Comparison of ENCODE assay signal across 14 mouse cellular contexts in the genomic region with DNA sequence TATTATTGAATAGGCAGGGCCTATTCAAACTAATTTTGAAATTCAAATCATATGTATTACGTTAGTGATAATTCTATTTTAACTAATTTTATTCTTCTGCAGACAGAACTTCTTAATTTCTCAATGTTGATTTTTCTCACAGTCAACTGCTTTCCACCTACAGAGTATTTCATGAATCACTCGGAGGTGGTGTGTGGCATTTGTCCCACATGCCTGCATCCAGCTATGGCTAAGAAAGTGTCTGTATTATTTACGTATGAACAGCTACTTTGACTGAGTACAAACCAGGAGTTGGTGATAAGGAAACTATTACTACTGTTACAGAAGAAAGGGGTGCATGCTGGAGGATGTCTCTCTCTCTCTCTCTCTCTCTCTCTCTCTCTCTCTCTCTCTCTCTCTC.
DNase-seq lines count a peak whose midpoint lies in the region.
"Had no signal": no experiment of that assay in that cellular context is flagged by ENCODE, and none has a peak within 500 bp of the region (broad histone marks: within the 10 kb centered on the region; RNA-seq: fewer than 3 reads in every experiment).

No protein-coding gene starts in this region.

- DNase-seq in right cerebral cortex, adult 18-20 months: peak; percentile 44
- no peak for DNase-seq in right cerebral cortex, postnatal 4 days
- peak; percentile 14 to 24 for DNase-seq in right cerebral cortex, postnatal 36 days (ENCODE audit: low spot score in 2 of 2)
- DNase-seq in right cerebral cortex, postnatal 14 days: no peak
- no peak for DNase-seq in urinary bladder, postnatal 14 days (ENCODE audit: low spot score)
- DNase-seq: adrenal gland, adult 2 months; adrenal gland, postnatal 10 days; adrenal gland, postnatal 25 days; cerebellum, adult 11-12 months; cerebellum, adult 2 months; cerebellum, adult 9-10 months; cerebellum, postnatal 10 days; cerebellum, postnatal 25 days; forebrain, postnatal 0 days had no signal

Comparison
In these comparisons a context has a peak if more than half of its experiments do, and no peak if none do; other contexts are left out.
1. DNase-seq: peak in right cerebral cortex, adult 18-20 months (single experiment) and right cerebral cortex, postnatal 36 days (2 of 2); none in right cerebral cortex, postnatal 4 days (single experiment), right cerebral cortex, postnatal 14 days (single experiment) and urinary bladder, postnatal 14 days (single experiment).